ENCODE assay signal across 8 mouse cellular contexts in genomic region chr2:71545401-71545881, GRCm38 (mm10). TPM values are rescaled to one million over a fixed set of nuclear protein-coding genes. Genes with fewer than 3 reads are reported as not detected.
A peak's percentile ranks its signal among the peaks of the same experiment; 100 is the strongest.
DNase-seq lines count a peak whose midpoint lies in the region; ATAC-seq lines count a peak whose summit lies in the region.

No protein-coding gene starts in this region.

- intact Hi-C loops in gastrocnemius, postnatal 14 days (cut with DNase I; ENCODE audit: low total_unique reads) = loop anchor here (5.0 to 10.0 kb wide), 2 partner anchors 293 to 391 kb away; no protein-coding TSS in a partner anchor

- under 1% methylated on average over 32 of the region's 32 CpGs for whole genome bisulfite sequencing in forebrain, embryonic 11.5 days
- WGBS in intestine, embryonic 15.5 days = 2% methylated on average over 32 of the region's 32 CpGs
- 0% methylated on average over 32 of the region's 32 CpGs for WGBS in neural tube, embryonic 11.5 days

- H3K9me3 ChIP-seq in forebrain, embryonic 11.5 days (ENCODE audit: control insufficient read depth, low read length) = no peaks in the 10 kb centered on the region
- H3K9me3 ChIP-seq in intestine, embryonic 15.5 days = no peaks in the 10 kb centered on the region
- no peaks in the 10 kb centered on the region for H3K9me3 ChIP-seq in neural tube, embryonic 11.5 days (ENCODE audit: control insufficient read depth, low read length)

- peak; percentile 25 for DNase-seq in adrenal gland, postnatal 14 days
- no peak for DNase-seq in adrenal gland, postnatal 4 days (ENCODE audit: low spot score in 2 of 2)
- DNase-seq in 3T3-L1 (ENCODE audit: low read depth, low spot score) = peak; percentile 57
- DNase-seq in forebrain, embryonic 11.5 days (ENCODE audit: low spot score) = peak; percentile 76
- DNase-seq in neural tube, embryonic 11.5 days (ENCODE audit: low spot score) = peak; percentile 56
- no peak for DNase-seq in layer of hippocampus, adult 9-10 months (ENCODE audit: low spot score)
- no peak for DNase-seq in gastrocnemius, postnatal 14 days

- peak overlapping the region; percentile 73 for H3K9ac ChIP-seq in forebrain, embryonic 11.5 days (ENCODE audit: low read length)
- no peak overlapping the region; the same call in 1 of the 2 replicates for H3K9ac ChIP-seq in intestine, embryonic 15.5 days
- H3K9ac ChIP-seq in neural tube, embryonic 11.5 days (ENCODE audit: low read length) = no peak overlapping the region

- peak overlapping the region; percentile 84 for H3K27ac ChIP-seq in forebrain, embryonic 11.5 days (ENCODE audit: low read depth, low read length)
- no peak overlapping the region for H3K27ac ChIP-seq in intestine, embryonic 15.5 days
- H3K27ac ChIP-seq in neural tube, embryonic 11.5 days (ENCODE audit: low read depth, low read length) = no peak overlapping the region

- no peak for ATAC-seq in forebrain, embryonic 11.5 days (replicated peaks; ENCODE audit: low FRiP score)
- no peak for ATAC-seq in intestine, embryonic 15.5 days
- no peak for ATAC-seq in neural tube, embryonic 11.5 days (ENCODE audit: insufficient read depth, low FRiP score, low TSS enrichment)

- peak overlapping the region; percentile 54 for H3K4me3 ChIP-seq in forebrain, embryonic 11.5 days (ENCODE audit: low read depth, low read length)
- H3K4me3 ChIP-seq in intestine, embryonic 15.5 days (replicated peaks) = peak overlapping the region; percentile 44
- peak overlapping the region; percentile 46 for H3K4me3 ChIP-seq in neural tube, embryonic 11.5 days (ENCODE audit: low read depth, low read length)

- H3K27me3 ChIP-seq in forebrain, embryonic 11.5 days (ENCODE audit: control insufficient read depth, insufficient read depth, low read length) = peaks cover 63% of the 10 kb centered on the region
- peaks cover 84% of the 10 kb centered on the region for H3K27me3 ChIP-seq in intestine, embryonic 15.5 days (replicated peaks)
- H3K27me3 ChIP-seq in neural tube, embryonic 11.5 days (ENCODE audit: control insufficient read depth, insufficient read depth, low read length) = peaks cover 78% of the 10 kb centered on the region

- H3K36me3 ChIP-seq in forebrain, embryonic 11.5 days (ENCODE audit: control insufficient read depth, insufficient read depth, low read length) = no peaks in the 10 kb centered on the region; the same call in 1 of the 2 replicates
- H3K36me3 ChIP-seq in intestine, embryonic 15.5 days = no peaks in the 10 kb centered on the region
- H3K36me3 ChIP-seq in neural tube, embryonic 11.5 days (ENCODE audit: control insufficient read depth, insufficient read depth, low read length) = no peaks in the 10 kb centered on the region

- H3K4me2 ChIP-seq in forebrain, embryonic 11.5 days (ENCODE audit: low read depth, low read length, severe bottlenecking) = peak overlapping the region; percentile 96
- H3K4me2 ChIP-seq in intestine, embryonic 15.5 days (replicated peaks) = peak overlapping the region; percentile 85
- peak overlapping the region; percentile 97 for H3K4me2 ChIP-seq in neural tube, embryonic 11.5 days (ENCODE audit: low read depth)

- peaks cover 22% of the 10 kb centered on the region for H3K4me1 ChIP-seq in forebrain, embryonic 11.5 days (replicated peaks; ENCODE audit: control insufficient read depth, insufficient read depth, low read length)
- H3K4me1 ChIP-seq in intestine, embryonic 15.5 days (replicated peaks) = peaks cover 34% of the 10 kb centered on the region
- peaks cover 18% of the 10 kb centered on the region for H3K4me1 ChIP-seq in neural tube, embryonic 11.5 days (ENCODE audit: control insufficient read depth, insufficient read depth, low read length)

RNA-seq across cellular contexts. Expression of gene Dlx2, which starts 1.1 kb away (rescaled TPM):
- 0.19 and 0.22 TPM in 2 replicates for total RNA-seq in adrenal gland, postnatal 14 days (2021)
- 1 to 10 TPM in 1 of 2 experiments, under 1 TPM in 1; 0.98 to 1.9 TPM for total RNA-seq in adrenal gland, postnatal 4 days (2021)
- 66.7 and 67.8 TPM in 2 replicates for polyA plus RNA-seq in forebrain, embryonic 11.5 days (2014; fragmentation: Nextera tagmentation; extraction: Ambion mirVana)
- polyA plus RNA-seq in intestine, embryonic 15.5 days (2015; fragmentation: Nextera tagmentation; extraction: Ambion mirVana) = 3.2 and 4.7 TPM in 2 replicates
- polyA plus RNA-seq in neural tube, embryonic 11.5 days (2014; fragmentation: Nextera tagmentation; extraction: Ambion mirVana) = 2.2 TPM in 2 replicates
- under 1 TPM in 1 of 2 experiments, not detected in 1; 0.10 TPM for total RNA-seq in gastrocnemius, postnatal 14 days (2021)

RNA-seq across cellular contexts. Expression of gene Dlx1, which starts 17.5 kb away (rescaled TPM):
- total RNA-seq in adrenal gland, postnatal 14 days (2021) = 0.11 and 0.26 TPM in 2 replicates
- 1 to 10 TPM; 2.2 to 2.4 TPM for total RNA-seq in adrenal gland, postnatal 4 days (2021)
- 118 and 133 TPM in 2 replicates for polyA plus RNA-seq in forebrain, embryonic 11.5 days (2014; fragmentation: Nextera tagmentation; extraction: Ambion mirVana)
- 7.1 and 7.8 TPM in 2 replicates for polyA plus RNA-seq in intestine, embryonic 15.5 days (2015; fragmentation: Nextera tagmentation; extraction: Ambion mirVana)
- polyA plus RNA-seq in neural tube, embryonic 11.5 days (2014; fragmentation: Nextera tagmentation; extraction: Ambion mirVana) = 1.2 and 2.5 TPM in 2 replicates
- total RNA-seq in gastrocnemius, postnatal 14 days (2021) = under 1 TPM in 1 of 2 experiments, not detected in 1; 0.09 TPM

Comparison
In these comparisons a context has a peak if more than half of its experiments do, and no peak if none do; other contexts are left out.
1. DNase-seq: peak in adrenal gland, postnatal 14 days (single experiment), 3T3-L1 (single experiment), forebrain, embryonic 11.5 days (single experiment) and neural tube, embryonic 11.5 days (single experiment); none in adrenal gland, postnatal 4 days (0 of 2), layer of hippocampus, adult 9-10 months (single experiment) and gastrocnemius, postnatal 14 days (single experiment).
2. Peak in every context shown above with its lines, with median percentiles within 50 percentile points of each other: H3K4me2 ChIP-seq and H3K4me3 ChIP-seq.